Mouse (Mus musculus): ENCODE results near the gene Ica1l. TPM values are rescaled to one million over a fixed set of nuclear protein-coding genes. Genes with fewer than 3 reads are reported as not detected.

Gene Ica1l
- polyA plus RNA-seq, 1 experiment from 2014 or later, result 53.7 TPM

- 73% methylated on average over 5 of the region's 5 CpGs for WGBS
Observed at GRCm38 (mm10) chr1:59997352-59997751, 45.6 kb downstream of the Ica1l start.

GRCm38 (mm10) chr1:59995646-59996045 lies 47.3 kb downstream of the Ica1l start:
- H3K9me3 ChIP-seq (replicated peaks; ENCODE audit: control insufficient read depth, low read length, poor library complexity, severe bottlenecking), result no peaks in the 10 kb centered on the region
- H3K4me3 ChIP-seq (ENCODE audit: low read depth, low read length), result no peak overlapping the region
- H3K9ac ChIP-seq (ENCODE audit: low read depth, low read length), result no peak overlapping the region
- WGBS, result 53% methylated on average over 3 of the region's 3 CpGs
- H3K4me2 ChIP-seq (ENCODE audit: low read length), result no peak overlapping the region
- no peak overlapping the region for H3K27ac ChIP-seq (ENCODE audit: low read length)
- no peaks in the 10 kb centered on the region for H3K27me3 ChIP-seq (ENCODE audit: control insufficient read depth, insufficient read depth, low read depth, low read length)
- ATAC-seq, result no peak
- peaks cover 12% of the 10 kb centered on the region for H3K36me3 ChIP-seq (ENCODE audit: control insufficient read depth, insufficient read depth, low read length)
- H3K4me1 ChIP-seq (ENCODE audit: control insufficient read depth, insufficient read depth, low read length), result no peaks in the 10 kb centered on the region

More at GRCm38 (mm10) chr1:59997352-59997751, 45.6 kb downstream of the Ica1l start:
- Histone ChIP-seq H3K9ac (ENCODE audit: low read depth, low read length) (no peak overlapping the region), H3K27ac (ENCODE audit: low read length) (no peak overlapping the region), H3K4me1 (ENCODE audit: control insufficient read depth, insufficient read depth, low read length) (no peaks in the 10 kb centered on the region), H3K36me3 (ENCODE audit: control insufficient read depth, insufficient read depth, low read length) (peaks cover 6% of the 10 kb centered on the region; the same call in 1 of the 2 replicates), H3K9me3 (replicated peaks; ENCODE audit: control insufficient read depth, low read length, poor library complexity, severe bottlenecking) (no peaks in the 10 kb centered on the region), H3K4me3 (ENCODE audit: low read depth, low read length) (no peak overlapping the region), H3K4me2 (ENCODE audit: low read length) (no peak overlapping the region), H3K27me3 (ENCODE audit: control insufficient read depth, insufficient read depth, low read depth, low read length) (no peaks in the 10 kb centered on the region)
- no peak for ATAC-seq

- WGBS, result 93% methylated on average over 3 of the region's 3 CpGs
- H3K4me1 ChIP-seq (ENCODE audit: control insufficient read depth, insufficient read depth, low read length), result no peaks in the 10 kb centered on the region
- H3K36me3 ChIP-seq (ENCODE audit: control insufficient read depth, insufficient read depth, low read length), result peaks cover 18% of the 10 kb centered on the region
- no peak overlapping the region for H3K9ac ChIP-seq (ENCODE audit: low read depth, low read length)
- H3K9me3 ChIP-seq (replicated peaks; ENCODE audit: control insufficient read depth, low read length, poor library complexity, severe bottlenecking), result no peaks in the 10 kb centered on the region
- H3K27ac ChIP-seq (ENCODE audit: low read length), result no peak overlapping the region
- ATAC-seq, result no peak
- H3K27me3 ChIP-seq (ENCODE audit: control insufficient read depth, insufficient read depth, low read depth, low read length), result no peaks in the 10 kb centered on the region
- no peak overlapping the region for H3K4me2 ChIP-seq (ENCODE audit: low read length)
- no peak overlapping the region for H3K4me3 ChIP-seq (ENCODE audit: low read depth, low read length)
Observed at GRCm38 (mm10) chr1:59987399-59988040, 55.5 kb downstream of the Ica1l start.

GRCm38 (mm10) chr1:59986626-59987025 lies 56.4 kb downstream of the Ica1l start:
- no peaks in the 10 kb centered on the region for H3K4me1 ChIP-seq (ENCODE audit: control insufficient read depth, insufficient read depth, low read length)
- H3K4me2 ChIP-seq (ENCODE audit: low read length), result no peak overlapping the region
- no peak overlapping the region for H3K27ac ChIP-seq (ENCODE audit: low read length)
- H3K36me3 ChIP-seq (ENCODE audit: control insufficient read depth, insufficient read depth, low read length), result peaks cover 19% of the 10 kb centered on the region
- H3K9me3 ChIP-seq (replicated peaks; ENCODE audit: control insufficient read depth, low read length, poor library complexity, severe bottlenecking), result no peaks in the 10 kb centered on the region
- no peak overlapping the region for H3K4me3 ChIP-seq (ENCODE audit: low read depth, low read length)
- ATAC-seq, result no peak
- H3K9ac ChIP-seq (ENCODE audit: low read depth, low read length), result no peak overlapping the region
- H3K27me3 ChIP-seq (ENCODE audit: control insufficient read depth, insufficient read depth, low read depth, low read length), result no peaks in the 10 kb centered on the region

GRCm38 (mm10) chr1:59967291-59967690 lies 75.7 kb downstream of the Ica1l start:
- Histone ChIP-seq H3K9me3 (replicated peaks; ENCODE audit: control insufficient read depth, low read length, poor library complexity, severe bottlenecking) (no peaks in the 10 kb centered on the region), H3K9ac (ENCODE audit: low read depth, low read length) (no peak overlapping the region), H3K27me3 (ENCODE audit: control insufficient read depth, insufficient read depth, low read depth, low read length) (no peaks in the 10 kb centered on the region), H3K27ac (ENCODE audit: low read length) (no peak overlapping the region), H3K4me3 (ENCODE audit: low read depth, low read length) (no peak overlapping the region), H3K4me1 (ENCODE audit: control insufficient read depth, insufficient read depth, low read length) (no peaks in the 10 kb centered on the region), H3K4me2 (ENCODE audit: low read length) (no peak overlapping the region), H3K36me3 (ENCODE audit: control insufficient read depth, insufficient read depth, low read length) (peaks cover 13% of the 10 kb centered on the region)
- WGBS, result 84% methylated on average over 4 of the region's 4 CpGs
- ATAC-seq, result no peak

GRCm38 (mm10) chr1:59966171-59966785 lies 76.7 kb downstream of the Ica1l start:
- WGBS, result 92% methylated on average over 6 of the region's 6 CpGs
- H3K9ac ChIP-seq (ENCODE audit: low read depth, low read length), result no peak overlapping the region
- H3K9me3 ChIP-seq (replicated peaks; ENCODE audit: control insufficient read depth, low read length, poor library complexity, severe bottlenecking), result no peaks in the 10 kb centered on the region
- no peak overlapping the region for H3K4me2 ChIP-seq (ENCODE audit: low read length)
- ATAC-seq, result no peak
- H3K4me3 ChIP-seq (ENCODE audit: low read depth, low read length), result no peak overlapping the region
- no peak overlapping the region for H3K27ac ChIP-seq (ENCODE audit: low read length)
- no peaks in the 10 kb centered on the region for H3K4me1 ChIP-seq (ENCODE audit: control insufficient read depth, insufficient read depth, low read length)
- H3K27me3 ChIP-seq (ENCODE audit: control insufficient read depth, insufficient read depth, low read depth, low read length), result no peaks in the 10 kb centered on the region
- peaks cover 15% of the 10 kb centered on the region for H3K36me3 ChIP-seq (ENCODE audit: control insufficient read depth, insufficient read depth, low read length)

- H3K9ac ChIP-seq (ENCODE audit: low read depth, low read length), result no peak overlapping the region
- no peak overlapping the region for H3K4me2 ChIP-seq (ENCODE audit: low read length)
- 98% methylated on average over 1 of the region's 1 CpGs for WGBS
- no peak for ATAC-seq
- no peak overlapping the region for H3K27ac ChIP-seq (ENCODE audit: low read length)
- H3K9me3 ChIP-seq (replicated peaks; ENCODE audit: control insufficient read depth, low read length, poor library complexity, severe bottlenecking), result no peaks in the 10 kb centered on the region
- H3K27me3 ChIP-seq (ENCODE audit: control insufficient read depth, insufficient read depth, low read depth, low read length), result no peaks in the 10 kb centered on the region
- peaks cover 15% of the 10 kb centered on the region; the same call in 1 of the 2 replicates for H3K36me3 ChIP-seq (ENCODE audit: control insufficient read depth, insufficient read depth, low read length)
- H3K4me3 ChIP-seq (ENCODE audit: low read depth, low read length), result no peak overlapping the region
- H3K4me1 ChIP-seq (ENCODE audit: control insufficient read depth, insufficient read depth, low read length), result no peaks in the 10 kb centered on the region
Observed at GRCm38 (mm10) chr1:59959941-59960340, 83.0 kb downstream of the Ica1l start.

GRCm38 (mm10) chr1:59957206-59957605 lies 85.8 kb downstream of the Ica1l start:
- no peak for ATAC-seq
- Histone ChIP-seq H3K27ac (ENCODE audit: low read length) (no peak overlapping the region), H3K27me3 (ENCODE audit: control insufficient read depth, insufficient read depth, low read depth, low read length) (no peaks in the 10 kb centered on the region), H3K4me2 (ENCODE audit: low read length) (no peak overlapping the region), H3K36me3 (ENCODE audit: control insufficient read depth, insufficient read depth, low read length) (peaks cover 14% of the 10 kb centered on the region; the same call in 1 of the 2 replicates), H3K4me1 (ENCODE audit: control insufficient read depth, insufficient read depth, low read length) (no peaks in the 10 kb centered on the region), H3K4me3 (ENCODE audit: low read depth, low read length) (no peak overlapping the region), H3K9me3 (replicated peaks; ENCODE audit: control insufficient read depth, low read length, poor library complexity, severe bottlenecking) (no peaks in the 10 kb centered on the region), H3K9ac (ENCODE audit: low read depth, low read length) (no peak overlapping the region)
- WGBS, result 80% methylated on average over 3 of the region's 3 CpGs

GRCm38 (mm10) chr1:59947509-59947908 lies 95.5 kb downstream of the Ica1l start:
- H3K36me3 ChIP-seq (ENCODE audit: control insufficient read depth, insufficient read depth, low read length), result peaks cover 3% of the 10 kb centered on the region; the same call in 1 of the 2 replicates
- WGBS, result 98% methylated on average over 4 of the region's 4 CpGs
- no peak for ATAC-seq

More at GRCm38 (mm10) chr1:59947509-59947908, 95.5 kb downstream of the Ica1l start:
- Histone ChIP-seq H3K9ac (ENCODE audit: low read depth, low read length) (no peak overlapping the region), H3K4me3 (ENCODE audit: low read depth, low read length) (no peak overlapping the region), H3K27me3 (ENCODE audit: control insufficient read depth, insufficient read depth, low read depth, low read length) (no peaks in the 10 kb centered on the region), H3K9me3 (replicated peaks; ENCODE audit: control insufficient read depth, low read length, poor library complexity, severe bottlenecking) (no peaks in the 10 kb centered on the region), H3K4me2 (ENCODE audit: low read length) (no peak overlapping the region), H3K4me1 (ENCODE audit: control insufficient read depth, insufficient read depth, low read length) (peaks cover 8% of the 10 kb centered on the region), H3K27ac (ENCODE audit: low read length) (no peak overlapping the region)
